Mouse (Mus musculus) kidney, adult 2 months (tissue): ENCODE measurements around the gene Ctns.

ENCODE experiments used
- CTCF ChIP-seq: fragments of 200-500 bp; conservative IDR thresholded peaks from 2 replicates; pipeline ENCODE4 v1.5.1; 2011; ENCODE audit warnings: low read depth, mild to moderate bottlenecking, control low read depth, low read length, moderate library complexity, mixed read lengths; ENCODE audit not compliant: insufficient read depth, insufficient read length
- POLR2A ChIP-seq: fragments of 200-500 bp; IDR thresholded peaks from one replicate; pipeline ENCODE4 v1.6.1; 2011; ENCODE audit warnings: low read depth, low read length, control low read depth

- no peak for TF ChIP-seq POLR2A
- no peak for TF ChIP-seq CTCF
These were observed 37.2 kb downstream of the Ctns start for GRCm38 (mm10) chr11:73161616-73162015.
